In genomic region chr1:26809259-26809658, GRCm38 (mm10) we compare ENCODE assay signal across 23 mouse cellular contexts.
"Had no signal": no experiment of that assay in that cellular context is flagged by ENCODE, and none has a peak within 500 bp of the region (broad histone marks: within the 10 kb centered on the region; RNA-seq: fewer than 3 reads in every experiment).

No protein-coding gene starts in this region.

- H3K9me3 ChIP-seq: heart, embryonic 10.5 days; heart, embryonic 12.5 days; hindbrain, embryonic 10.5 days; hindbrain, embryonic 12.5 days; intestine, embryonic 15.5 days; limb, embryonic 10.5 days; limb, embryonic 12.5 days had no signal

- H3K27me3 ChIP-seq: heart, embryonic 12.5 days; hindbrain, embryonic 12.5 days; intestine, embryonic 15.5 days; limb, embryonic 12.5 days had no signal

- H3K4me1 ChIP-seq: heart, embryonic 10.5 days; heart, embryonic 12.5 days; hindbrain, embryonic 10.5 days; hindbrain, embryonic 12.5 days; intestine, embryonic 15.5 days; limb, embryonic 10.5 days; limb, embryonic 12.5 days had no signal

- DNase-seq: gastrocnemius, adult 2 months; gastrocnemius, postnatal 10 days; gastrocnemius, postnatal 25 days; heart, adult 18-20 months; heart, postnatal 10 days; heart, postnatal 4 days; liver had no signal

- H3K27ac ChIP-seq: gastrocnemius, adult 2 months; heart, embryonic 10.5 days; hindbrain, embryonic 10.5 days; hindbrain, embryonic 12.5 days; hindbrain, embryonic 14.5 days; intestine, embryonic 15.5 days; layer of hippocampus, adult 2 months; left cerebral cortex, adult 2 months; limb, embryonic 10.5 days; limb, embryonic 12.5 days; liver, embryonic 14.5 days had no signal

- H3K9ac ChIP-seq: heart, embryonic 12.5 days; hindbrain, embryonic 12.5 days; hindbrain, embryonic 14.5 days; intestine, embryonic 15.5 days; limb, embryonic 12.5 days; liver, embryonic 14.5 days had no signal

- ATAC-seq: forebrain, embryonic 16.5 days; hindbrain, embryonic 16.5 days; inflammation-experienced regulatory T-cells, adult 6 months; intestine, embryonic 15.5 days; intestine, postnatal 0 days had no signal

- H3K4me2 ChIP-seq: heart, embryonic 12.5 days; hindbrain, embryonic 12.5 days; hindbrain, embryonic 14.5 days; intestine, embryonic 15.5 days; limb, embryonic 12.5 days; liver, embryonic 11.5 days had no signal

- H3K4me3 ChIP-seq: gastrocnemius, adult 2 months; heart, embryonic 10.5 days; heart, embryonic 12.5 days; hindbrain, embryonic 10.5 days; hindbrain, embryonic 12.5 days; intestine, embryonic 15.5 days; layer of hippocampus, adult 2 months; left cerebral cortex, adult 2 months; limb, embryonic 10.5 days; limb, embryonic 12.5 days had no signal

- H3K36me3 ChIP-seq: heart, embryonic 10.5 days; heart, embryonic 12.5 days; hindbrain, embryonic 10.5 days; hindbrain, embryonic 12.5 days; intestine, embryonic 15.5 days; limb, embryonic 10.5 days; limb, embryonic 12.5 days had no signal
